Mouse (Mus musculus): ENCODE data around the gene 2510009E07Rik. TPM values are rescaled to one million over a fixed set of nuclear protein-coding genes. Genes with fewer than 3 reads are reported as not detected.

Gene 2510009E07Rik
- polyA plus RNA-seq, 1 experiment from 2014 or later, result 73.9 TPM

DNA sequence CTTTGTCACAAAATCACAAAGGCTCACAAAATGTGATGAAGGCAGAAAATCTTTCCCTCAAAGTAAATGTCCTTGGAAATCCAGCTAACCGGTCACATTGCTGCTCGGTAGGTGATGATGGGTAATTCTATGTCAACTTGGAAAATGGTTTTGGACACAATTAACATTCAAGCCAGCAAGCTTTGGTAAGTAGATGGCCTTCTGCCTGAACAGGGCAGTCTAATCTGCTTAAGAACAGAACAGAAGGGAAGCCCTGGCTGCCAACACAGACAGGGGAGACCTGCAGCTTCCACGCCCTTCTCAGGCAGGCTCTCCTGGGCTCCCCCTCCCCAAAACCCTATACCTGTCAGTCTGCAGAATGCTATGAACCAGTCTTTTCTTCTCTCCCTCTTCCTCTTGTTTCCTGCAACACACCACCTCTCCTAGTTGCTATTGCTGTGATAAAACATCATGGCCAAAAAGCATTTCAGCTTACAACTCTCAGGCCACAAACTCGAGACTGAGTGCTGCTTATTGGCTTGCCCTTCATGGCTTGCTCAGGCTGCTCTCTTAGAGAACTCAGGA, 29.0 kb downstream of the 2510009E07Rik start:
- Histone ChIP-seq H3K4me1 (ENCODE audit: control insufficient read depth, insufficient read depth, low read length) (peaks cover 20% of the 10 kb centered on the region), H3K9ac (replicated peaks; ENCODE audit: low read length) (no peak overlapping the region), H3K36me3 (ENCODE audit: control insufficient read depth, insufficient read depth, low read length) (no peaks in the 10 kb centered on the region), H3K9me3 (ENCODE audit: control insufficient read depth, low read length) (0 out of 2 replicates have a peak, but pooled peaks cover 9% of the 10 kb centered on the region), H3K27me3 (ENCODE audit: control insufficient read depth, insufficient read depth, low read length) (no peaks in the 10 kb centered on the region), H3K27ac (replicated peaks; ENCODE audit: low read depth, low read length) (peak overlapping the region; percentile 80), H3K4me2 (ENCODE audit: low read length) (peak overlapping the region; percentile 41), H3K4me3 (replicated peaks; ENCODE audit: low read depth, low read length) (no peak overlapping the region)
- peak; percentile 58; the same call in 1 of the 2 replicates for ATAC-seq (ENCODE audit: low FRiP score, low TSS enrichment)
- DNase-seq, result peak; percentile 56
- WGBS, result 5% methylated on average over 4 of the region's 4 CpGs

DNA sequence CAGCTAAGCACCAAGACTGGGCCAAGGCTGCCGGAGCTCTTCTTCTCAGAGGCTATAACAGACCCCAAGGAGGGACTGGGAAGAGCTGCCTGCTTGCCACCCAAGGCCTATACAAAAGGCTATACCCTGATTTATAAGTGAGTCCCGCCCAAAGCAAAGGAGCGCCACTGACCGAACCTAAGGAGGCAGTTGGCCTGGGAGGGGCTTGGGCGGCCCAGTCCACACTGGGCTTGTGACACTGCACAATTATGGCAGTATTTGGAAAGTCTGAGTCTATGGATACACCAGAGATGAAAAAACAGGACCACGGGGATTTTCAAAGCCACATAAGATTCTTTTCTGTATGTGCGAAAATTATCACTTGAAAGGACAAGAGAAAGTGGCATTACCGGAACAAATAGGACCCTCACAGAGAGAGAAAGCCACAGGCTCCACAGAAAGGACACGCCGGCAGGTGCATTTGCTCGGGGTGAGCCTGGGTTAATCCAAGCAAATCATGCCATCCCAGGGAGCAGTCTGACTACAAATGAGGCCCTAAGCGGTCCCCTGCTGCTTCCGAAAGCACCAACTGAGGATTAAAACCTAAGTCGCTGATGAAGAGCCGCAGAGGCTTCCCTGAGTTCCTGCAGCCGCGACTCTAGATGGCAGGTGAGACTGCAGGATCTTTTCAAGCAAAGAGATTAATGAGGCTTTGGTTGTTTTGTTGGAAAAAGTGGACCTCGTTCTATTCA, 29.7 kb downstream of the 2510009E07Rik start:
- H3K4me3 ChIP-seq (replicated peaks; ENCODE audit: low read depth, low read length), result no peak overlapping the region
- peak; percentile 81 for DNase-seq
- H3K4me2 ChIP-seq (ENCODE audit: low read length), result peak overlapping the region; percentile 41
- no peaks in the 10 kb centered on the region for H3K27me3 ChIP-seq (ENCODE audit: control insufficient read depth, insufficient read depth, low read length)
- peak overlapping the region; percentile 32; the same call in 1 of the 2 replicates for H3K9ac ChIP-seq (replicated peaks; ENCODE audit: low read length)
- peak overlapping the region; percentile 80 for H3K27ac ChIP-seq (replicated peaks; ENCODE audit: low read depth, low read length)
- H3K9me3 ChIP-seq (ENCODE audit: control insufficient read depth, low read length), result 0 out of 2 replicates have a peak, but pooled peaks cover 9% of the 10 kb centered on the region
- peak; percentile 87 for ATAC-seq (ENCODE audit: low FRiP score, low TSS enrichment)
- WGBS, result 2% methylated on average over 18 of the region's 18 CpGs
- H3K4me1 ChIP-seq (ENCODE audit: control insufficient read depth, insufficient read depth, low read length), result peaks cover 25% of the 10 kb centered on the region
- H3K36me3 ChIP-seq (ENCODE audit: control insufficient read depth, insufficient read depth, low read length), result no peaks in the 10 kb centered on the region

GRCm38 (mm10) chr16:21655961-21656360, 38.5 kb downstream of the 2510009E07Rik start:
- Histone ChIP-seq H3K9me3 (ENCODE audit: control insufficient read depth, low read length) (no peaks in the 10 kb centered on the region), H3K4me2 (ENCODE audit: low read length) (no peak overlapping the region), H3K36me3 (ENCODE audit: control insufficient read depth, insufficient read depth, low read length) (peaks cover 23% of the 10 kb centered on the region), H3K9ac (replicated peaks; ENCODE audit: low read length) (no peak overlapping the region), H3K27ac (replicated peaks; ENCODE audit: low read depth, low read length) (peak overlapping the region; percentile 68), H3K4me3 (replicated peaks; ENCODE audit: low read depth, low read length) (no peak overlapping the region), H3K27me3 (ENCODE audit: control insufficient read depth, insufficient read depth, low read length) (no peaks in the 10 kb centered on the region), H3K4me1 (ENCODE audit: control insufficient read depth, insufficient read depth, low read length) (peaks cover 20% of the 10 kb centered on the region)
- DNase-seq (no peak), ATAC-seq (ENCODE audit: low FRiP score, low TSS enrichment) (no peak)
- WGBS, result 85% methylated on average over 9 of the region's 9 CpGs

DNA sequence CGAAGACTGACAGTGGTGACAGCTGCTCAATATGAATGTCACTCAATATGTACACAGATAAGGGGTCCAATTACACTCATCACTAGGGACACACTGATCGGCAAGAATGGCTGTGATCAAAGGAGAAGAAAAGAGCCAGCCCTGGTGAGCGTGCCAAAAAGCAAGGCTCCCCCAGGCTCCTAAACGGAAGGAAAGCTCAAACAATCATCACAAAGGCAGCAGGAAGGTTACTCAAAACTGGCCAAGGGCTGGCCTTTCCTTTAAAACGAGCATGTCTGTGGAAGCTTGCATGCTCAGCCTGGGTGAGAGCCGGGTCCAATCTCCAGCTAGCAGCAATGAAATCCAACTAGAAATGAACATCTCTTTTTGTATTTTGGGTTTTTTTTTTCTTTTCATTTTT, 39.2 kb downstream of the 2510009E07Rik start:
- peak overlapping the region; percentile 68 for H3K27ac ChIP-seq (replicated peaks; ENCODE audit: low read depth, low read length)
- H3K27me3 ChIP-seq (ENCODE audit: control insufficient read depth, insufficient read depth, low read length), result no peaks in the 10 kb centered on the region
- ATAC-seq (ENCODE audit: low FRiP score, low TSS enrichment) (no peak), DNase-seq (peak; percentile 46)
- H3K4me3 ChIP-seq (replicated peaks; ENCODE audit: low read depth, low read length), result no peak overlapping the region
- H3K4me1 ChIP-seq (ENCODE audit: control insufficient read depth, insufficient read depth, low read length), result peaks cover 16% of the 10 kb centered on the region
- no peaks in the 10 kb centered on the region for H3K9me3 ChIP-seq (ENCODE audit: control insufficient read depth, low read length)
- peaks cover 25% of the 10 kb centered on the region for H3K36me3 ChIP-seq (ENCODE audit: control insufficient read depth, insufficient read depth, low read length)
- no peak overlapping the region for H3K4me2 ChIP-seq (ENCODE audit: low read length)
- WGBS, result 18% methylated on average over 6 of the region's 6 CpGs
- 0 out of 2 replicates have a peak overlapping the region, but pooled peaks have one; percentile 1 for H3K9ac ChIP-seq (replicated peaks; ENCODE audit: low read length)

- peaks cover 28% of the 10 kb centered on the region for H3K36me3 ChIP-seq (ENCODE audit: control insufficient read depth, insufficient read depth, low read length)
- H3K4me1 ChIP-seq (ENCODE audit: control insufficient read depth, insufficient read depth, low read length), result peaks cover 14% of the 10 kb centered on the region
- H3K9me3 ChIP-seq (ENCODE audit: control insufficient read depth, low read length), result no peaks in the 10 kb centered on the region
- H3K27ac ChIP-seq (replicated peaks; ENCODE audit: low read depth, low read length), result peak overlapping the region; percentile 68
- WGBS, result 23% methylated on average over 5 of the region's 5 CpGs
- no peak overlapping the region for H3K4me3 ChIP-seq (replicated peaks; ENCODE audit: low read depth, low read length)
- H3K27me3 ChIP-seq (ENCODE audit: control insufficient read depth, insufficient read depth, low read length), result no peaks in the 10 kb centered on the region
- DNase-seq, result peak; percentile 48
- H3K4me2 ChIP-seq (ENCODE audit: low read length), result no peak overlapping the region
- peak; percentile 55; the same call in 1 of the 2 replicates for ATAC-seq (ENCODE audit: low FRiP score, low TSS enrichment)
- H3K9ac ChIP-seq (replicated peaks; ENCODE audit: low read length), result no peak overlapping the region
Measured at GRCm38 (mm10) chr16:21654384-21654783, 40.1 kb downstream of the 2510009E07Rik start.

GRCm38 (mm10) chr16:21653151-21653550, 41.3 kb downstream of the 2510009E07Rik start:
- WGBS, result 80% methylated on average over 15 of the region's 15 CpGs

DNA sequence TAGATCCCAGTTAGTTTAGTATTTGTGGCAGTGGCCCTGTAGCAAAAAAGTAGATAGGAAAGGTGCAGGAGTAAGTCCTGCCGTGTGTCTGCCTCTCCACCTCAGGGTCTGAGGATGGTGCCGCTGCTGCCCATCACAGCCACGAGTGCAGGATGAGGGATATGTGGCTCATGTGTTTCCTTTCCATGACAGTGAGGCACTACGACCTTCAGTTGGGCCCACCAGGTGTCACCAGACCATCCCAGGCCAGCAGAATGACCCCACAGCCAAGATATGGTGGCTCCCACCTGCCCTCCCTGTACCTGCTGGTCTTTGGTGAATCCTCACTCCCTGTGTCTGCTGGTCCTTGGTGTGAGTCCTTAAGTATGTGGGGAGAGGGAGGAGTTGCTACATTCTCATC, 43.3 kb downstream of the 2510009E07Rik start:
- Histone ChIP-seq H3K4me1 (ENCODE audit: control insufficient read depth, insufficient read depth, low read length) (peaks cover 19% of the 10 kb centered on the region), H3K9ac (replicated peaks; ENCODE audit: low read length) (no peak overlapping the region), H3K27me3 (ENCODE audit: control insufficient read depth, insufficient read depth, low read length) (no peaks in the 10 kb centered on the region), H3K4me3 (replicated peaks; ENCODE audit: low read depth, low read length) (no peak overlapping the region), H3K4me2 (ENCODE audit: low read length) (no peak overlapping the region), H3K27ac (replicated peaks; ENCODE audit: low read depth, low read length) (no peak overlapping the region), H3K9me3 (ENCODE audit: control insufficient read depth, low read length) (no peaks in the 10 kb centered on the region), H3K36me3 (ENCODE audit: control insufficient read depth, insufficient read depth, low read length) (peaks cover 42% of the 10 kb centered on the region)
- ATAC-seq (ENCODE audit: low FRiP score, low TSS enrichment), result no peak
- WGBS, result 92% methylated on average over 4 of the region's 4 CpGs
- no peak for DNase-seq

More at GRCm38 (mm10) chr16:21653151-21653550, 41.3 kb downstream of the 2510009E07Rik start:
- Histone ChIP-seq H3K27me3 (ENCODE audit: control insufficient read depth, insufficient read depth, low read length) (no peaks in the 10 kb centered on the region), H3K4me3 (replicated peaks; ENCODE audit: low read depth, low read length) (no peak overlapping the region), H3K36me3 (ENCODE audit: control insufficient read depth, insufficient read depth, low read length) (peaks cover 32% of the 10 kb centered on the region), H3K9me3 (ENCODE audit: control insufficient read depth, low read length) (no peaks in the 10 kb centered on the region), H3K4me1 (ENCODE audit: control insufficient read depth, insufficient read depth, low read length) (peaks cover 14% of the 10 kb centered on the region), H3K9ac (replicated peaks; ENCODE audit: low read length) (no peak overlapping the region), H3K27ac (replicated peaks; ENCODE audit: low read depth, low read length) (no peak overlapping the region), H3K4me2 (ENCODE audit: low read length) (no peak overlapping the region)
- DNase-seq (no peak), ATAC-seq (ENCODE audit: low FRiP score, low TSS enrichment) (no peak)

DNA sequence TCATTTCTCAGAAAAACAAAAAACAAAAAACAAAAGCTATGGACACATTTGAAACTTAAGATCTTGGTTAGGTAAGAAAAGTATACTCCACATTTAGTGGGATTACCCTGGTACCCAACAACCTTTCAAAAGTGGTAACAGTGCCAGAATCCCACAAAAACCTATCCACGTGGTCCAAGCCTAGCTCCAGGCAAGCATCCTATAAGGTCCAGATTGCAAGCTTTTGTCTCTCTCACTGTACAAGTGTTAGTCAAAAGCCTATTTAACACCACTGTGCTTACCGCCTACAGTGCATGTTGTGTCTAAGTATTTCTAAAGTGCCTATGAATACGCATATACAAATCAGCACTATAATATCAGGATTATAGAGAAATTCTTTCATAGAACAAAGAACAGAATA, 44.2 kb downstream of the 2510009E07Rik start:
- Histone ChIP-seq H3K9ac (replicated peaks; ENCODE audit: low read length) (no peak overlapping the region), H3K4me3 (replicated peaks; ENCODE audit: low read depth, low read length) (no peak overlapping the region), H3K4me1 (ENCODE audit: control insufficient read depth, insufficient read depth, low read length) (peaks cover 16% of the 10 kb centered on the region), H3K27me3 (ENCODE audit: control insufficient read depth, insufficient read depth, low read length) (no peaks in the 10 kb centered on the region), H3K27ac (replicated peaks; ENCODE audit: low read depth, low read length) (no peak overlapping the region), H3K4me2 (ENCODE audit: low read length) (no peak overlapping the region), H3K36me3 (ENCODE audit: control insufficient read depth, insufficient read depth, low read length) (peaks cover 42% of the 10 kb centered on the region), H3K9me3 (ENCODE audit: control insufficient read depth, low read length) (no peaks in the 10 kb centered on the region)
- no peak for DNase-seq
- WGBS, result 75% methylated on average over 3 of the region's 3 CpGs
- ATAC-seq (ENCODE audit: low FRiP score, low TSS enrichment), result no peak

Measured in midbrain, embryonic 14.5 days (tissue).